Mouse (Mus musculus) thymus, adult 2 months (tissue): ENCODE results near the gene Prss27.

Experiments
- CTCF ChIP-seq: fragments of 200-500 bp; IDR thresholded peaks from 2 replicates; pipeline ENCODE4 v1.5.1; 2012; ENCODE audit warnings: mild to moderate bottlenecking, control low read depth, low read length, moderate library complexity, borderline replicate concordance; ENCODE audit not compliant: control insufficient read depth, poor library complexity, insufficient read depth; ENCODE audit errors: extremely low read depth
- POLR2A ChIP-seq: fragments of 200-500 bp; IDR thresholded peaks from 2 replicates; pipeline ENCODE4 v1.6.1; 2012; ENCODE audit warnings: mild to moderate bottlenecking, low read length, control low read depth, moderate library complexity; ENCODE audit not compliant: control insufficient read depth, poor library complexity, insufficient read depth; ENCODE audit errors: extremely low read depth

- TF ChIP-seq POLR2A (no peak), CTCF (no peak)
These were observed 990 bp upstream of the Prss27 start for GRCm38 (mm10) chr17:24036954-24037353.
